Mouse (Mus musculus) liver, postnatal 0 days (tissue): ENCODE results near the gene Mpl. TPM values are rescaled to one million over a fixed set of nuclear protein-coding genes. Genes with fewer than 3 reads are reported as not detected.

Source experiments
- ATAC-seq: fragments of 200-750 bp; cut with Nextera tagmentation; 2 replicates; pipeline ENCODE4 v1.8.0; 2017; ENCODE audit warnings: mild to moderate bottlenecking, moderate library complexity
- DNase-seq: peaks from one replicate; pipeline ENCODE4 v3.0.0-alpha.2; 2016
- H3K27ac ChIP-seq: fragments of 300-500 bp; sonication (generic); 2 replicates; pipeline ENCODE4 v1.5.1; 2014; ENCODE audit warnings: antibody characterized with exemption, moderate library complexity, mild to moderate bottlenecking, low read depth
- H3K27me3 ChIP-seq: fragments of 300-500 bp; sonication (generic); 2 replicates; pipeline ENCODE4 v1.6.1; 2014; ENCODE audit warnings: low read length, control low read depth, mixed read lengths; ENCODE audit not compliant: insufficient read depth
- H3K36me3 ChIP-seq: fragments of 300-500 bp; sonication (generic); replicated peaks from 2 replicates; pipeline ENCODE4 v1.6.1; 2014; ENCODE audit warnings: mild to moderate bottlenecking, control low read depth, low read length, moderate library complexity, mixed read lengths; ENCODE audit not compliant: insufficient read depth
- H3K4me1 ChIP-seq: fragments of 300-500 bp; sonication (generic); 2 replicates; pipeline ENCODE4 v1.6.1; 2014; ENCODE audit warnings: antibody characterized with exemption, mild to moderate bottlenecking, control low read depth; ENCODE audit not compliant: insufficient read depth
- H3K4me2 ChIP-seq: fragments of 300-500 bp; sonication (generic); 2 replicates; pipeline ENCODE4 v1.6.1; 2014; ENCODE audit warnings: low read depth, mild to moderate bottlenecking, low read length, moderate library complexity, mixed read lengths
- H3K4me3 ChIP-seq: fragments of 300-500 bp; sonication (generic); 2 replicates; pipeline ENCODE4 v1.5.1; 2014; ENCODE audit warnings: low read depth, low read length
- H3K9ac ChIP-seq: fragments of 300-500 bp; sonication (generic); replicated peaks from 2 replicates; pipeline ENCODE4 v1.6.1; 2014; ENCODE audit warnings: mild to moderate bottlenecking, moderate library complexity
- H3K9me3 ChIP-seq: fragments of 300-500 bp; sonication (generic); 2 replicates; pipeline ENCODE4 v1.6.1; 2016; ENCODE audit warnings: mild to moderate bottlenecking, control low read depth, low read length, mixed read lengths
- CTCF ChIP-seq: sonication (generic); IDR thresholded peaks from 2 replicates; pipeline ENCODE4 v1.5.1; 2016; ENCODE audit warnings: antibody characterized with exemption, low read depth
- EP300 ChIP-seq: IDR thresholded peaks from 2 replicates; pipeline ENCODE4 v1.6.1; 2016; ENCODE audit warnings: antibody characterized with exemption, low read depth, mild to moderate bottlenecking
- WGBS: fragments of 180-500 bp; shearing (Covaris S2); extraction: QIAGEN DNeasy Blood & Tissue Kit; methylation state at CpG from one replicate; pipeline ENCODE4 v1.1.7; 2014; ENCODE audit not compliant: insufficient replicate concordance; 5-methylcytosine and 5-hydroxymethylcytosine counted together
- polyA plus RNA-seq: library from polyadenylated mRNA; unstranded; fragments of >200 nt; fragmentation: Nextera tagmentation; extraction: Ambion mirVana; gene quantifications from 2 replicates; pipeline ENCODE4 v1.2.1, GENCODE M21; 2015

Gene Mpl
- polyA plus RNA-seq, 1 experiment from 2014 or later: 9.3 TPM

GRCm38 (mm10) chr4:118402701-118403100 is 54.6 kb downstream of the Mpl start:
- TF ChIP-seq CTCF (no peak), EP300 (no peak)

GRCm38 (mm10) chr4:118401918-118402317 is 55.4 kb downstream of the Mpl start:
- Histone ChIP-seq H3K36me3 (peaks cover 57% of the 10 kb centered on the region), H3K27ac (no peak overlapping the region), H3K9ac (no peak overlapping the region), H3K4me1 (peaks cover 2% of the 10 kb centered on the region; the same call in 1 of the 2 replicates), H3K4me3 (no peak overlapping the region), H3K9me3 (no peaks in the 10 kb centered on the region), H3K4me2 (no peak overlapping the region), H3K27me3 (no peaks in the 10 kb centered on the region)
- DNase-seq (no peak), ATAC-seq (no peak)
- TF ChIP-seq EP300: no peak
- TF ChIP-seq CTCF: no peak
- WGBS: 60% methylated on average over 5 of the region's 5 CpGs

More at GRCm38 (mm10) chr4:118402701-118403100, 54.6 kb downstream of the Mpl start:
- no peak overlapping the region for H3K4me2 ChIP-seq
- H3K9ac ChIP-seq: no peak overlapping the region
- H3K4me3 ChIP-seq: no peak overlapping the region
- no peak for ATAC-seq
- peaks cover 50% of the 10 kb centered on the region for H3K36me3 ChIP-seq
- peaks cover 2% of the 10 kb centered on the region; the same call in 1 of the 2 replicates for H3K4me1 ChIP-seq
- no peaks in the 10 kb centered on the region for H3K27me3 ChIP-seq
- WGBS: 90% methylated on average over 12 of the region's 12 CpGs
- DNase-seq: no peak
- no peak overlapping the region for H3K27ac ChIP-seq
- no peaks in the 10 kb centered on the region for H3K9me3 ChIP-seq

- Histone ChIP-seq H3K4me3 (no peak overlapping the region), H3K36me3 (peaks cover 62% of the 10 kb centered on the region), H3K27me3 (no peaks in the 10 kb centered on the region), H3K9ac (no peak overlapping the region), H3K4me2 (no peak overlapping the region), H3K4me1 (peaks cover 2% of the 10 kb centered on the region; the same call in 1 of the 2 replicates), H3K27ac (no peak overlapping the region), H3K9me3 (no peaks in the 10 kb centered on the region)
- WGBS: 89% methylated on average over 3 of the region's 3 CpGs
- DNase-seq (no peak), ATAC-seq (no peak)
- TF ChIP-seq EP300: no peak
- no peak for TF ChIP-seq CTCF
These were observed 55.9 kb downstream of the Mpl start for GRCm38 (mm10) chr4:118401421-118401820.

- TF ChIP-seq EP300: no peak
- no peak for TF ChIP-seq CTCF
These were observed 58.9 kb downstream of the Mpl start for GRCm38 (mm10) chr4:118398400-118398799.

GRCm38 (mm10) chr4:118396433-118396832 is 60.9 kb downstream of the Mpl start:
- ATAC-seq: no peak
- 47% methylated on average over 3 of the region's 3 CpGs for WGBS
- no peak for DNase-seq
- no peak for TF ChIP-seq EP300
- H3K27ac ChIP-seq: no peak overlapping the region
- H3K27me3 ChIP-seq: no peaks in the 10 kb centered on the region
- H3K9ac ChIP-seq: no peak overlapping the region
- H3K4me2 ChIP-seq: no peak overlapping the region
- H3K9me3 ChIP-seq: no peaks in the 10 kb centered on the region
- H3K4me1 ChIP-seq: peaks cover 2% of the 10 kb centered on the region; the same call in 1 of the 2 replicates
- H3K36me3 ChIP-seq: peaks cover 85% of the 10 kb centered on the region
- H3K4me3 ChIP-seq: no peak overlapping the region

More at GRCm38 (mm10) chr4:118398400-118398799, 58.9 kb downstream of the Mpl start:
- Histone ChIP-seq H3K27me3 (no peaks in the 10 kb centered on the region), H3K4me3 (no peak overlapping the region), H3K9me3 (no peaks in the 10 kb centered on the region), H3K36me3 (peaks cover 81% of the 10 kb centered on the region), H3K27ac (0 out of 2 replicates have a peak overlapping the region, but pooled peaks have one; percentile 5), H3K4me2 (no peak overlapping the region), H3K9ac (no peak overlapping the region), H3K4me1 (peaks cover 2% of the 10 kb centered on the region; the same call in 1 of the 2 replicates)
- ATAC-seq: peak; percentile 23; the same call in 1 of the 2 replicates
- 74% methylated on average over 6 of the region's 6 CpGs for WGBS
- peak; percentile 26 for DNase-seq

GRCm38 (mm10) chr4:118395289-118395688 is 62.0 kb downstream of the Mpl start:
- DNase-seq: no peak
- H3K27ac ChIP-seq: no peak overlapping the region
- H3K4me1 ChIP-seq: peaks cover 2% of the 10 kb centered on the region; the same call in 1 of the 2 replicates
- TF ChIP-seq CTCF: no peak
- peak; percentile 36; the same call in 1 of the 2 replicates for TF ChIP-seq EP300
- no peak overlapping the region for H3K4me3 ChIP-seq
- peaks cover 86% of the 10 kb centered on the region for H3K36me3 ChIP-seq
- no peaks in the 10 kb centered on the region for H3K27me3 ChIP-seq
- H3K9me3 ChIP-seq: no peaks in the 10 kb centered on the region
- no peak for ATAC-seq
- H3K9ac ChIP-seq: no peak overlapping the region
- H3K4me2 ChIP-seq: no peak overlapping the region
- 58% methylated on average over 4 of the region's 4 CpGs for WGBS

GRCm38 (mm10) chr4:118394505-118394904 is 62.8 kb downstream of the Mpl start:
- 71% methylated on average over 6 of the region's 6 CpGs for WGBS
- ATAC-seq: peak; percentile 56

More at GRCm38 (mm10) chr4:118394505-118394904, 62.8 kb downstream of the Mpl start:
- TF ChIP-seq CTCF: no peak
- no peak for TF ChIP-seq EP300
- Histone ChIP-seq H3K27me3 (no peaks in the 10 kb centered on the region), H3K4me1 (peaks cover 2% of the 10 kb centered on the region; the same call in 1 of the 2 replicates), H3K4me2 (no peak overlapping the region), H3K27ac (no peak overlapping the region), H3K4me3 (no peak overlapping the region), H3K9ac (no peak overlapping the region), H3K9me3 (no peaks in the 10 kb centered on the region), H3K36me3 (peaks cover 85% of the 10 kb centered on the region)
- no peak for DNase-seq

Other genes with a start within 250 kb of the Mpl start
- gene Ptprf, start 166.1 kb downstream of the Mpl start, polyA plus RNA-seq: 10.3 and 11.8 TPM in 2 replicates
- gene Szt2, start 48.2 kb downstream of the Mpl start, polyA plus RNA-seq: 1.2 and 1.9 TPM in 2 replicates
- gene Med8, start 48.2 kb downstream of the Mpl start, polyA plus RNA-seq: 55.2 and 59.7 TPM in 2 replicates
- 48.4 and 51.5 TPM in 2 replicates for gene Elovl1, start 29.4 kb downstream of the Mpl start, polyA plus RNA-seq
- gene Cdc20, start 20.2 kb downstream of the Mpl start, polyA plus RNA-seq: 53.9 and 63.0 TPM in 2 replicates
- 7.1 and 8.2 TPM in 2 replicates for gene Tie1, start 32.5 kb upstream of the Mpl start, polyA plus RNA-seq
- gene 2610528J11Rik, start 69.5 kb upstream of the Mpl start, polyA plus RNA-seq: 16.2 and 18.8 TPM in 2 replicates
- gene Tmem125, start 86.5 kb upstream of the Mpl start, polyA plus RNA-seq: 3.7 and 4.4 TPM in 2 replicates
- gene Cfap57, start 163.3 kb upstream of the Mpl start, polyA plus RNA-seq: 0.36 and 0.42 TPM in 2 replicates
- 61.0 and 62.0 TPM in 2 replicates for gene Ebna1bp2, start 163.3 kb upstream of the Mpl start, polyA plus RNA-seq
- not detected in 2 replicates for gene Olfr62, start 201.4 kb upstream of the Mpl start, polyA plus RNA-seq
- not detected in 2 replicates for gene Olfr1342, start 235.2 kb upstream of the Mpl start, polyA plus RNA-seq
- not detected in 2 replicates for gene Olfr1341, start 246.0 kb upstream of the Mpl start, polyA plus RNA-seq